Comparison of ENCODE assay signal across 16 mouse cellular contexts in genomic region chr13:37835296-37835695, GRCm38 (mm10).
"Had no signal": no experiment of that assay in that cellular context is flagged by ENCODE, and none has a peak within 500 bp of the region (broad histone marks: within the 10 kb centered on the region; RNA-seq: fewer than 3 reads in every experiment).

No protein-coding gene starts in this region.

- H3K27me3 ChIP-seq: lung, embryonic 15.5 days; megakaryocyte, embryonic 14.5 days; stomach, embryonic 15.5 days had no signal

- H3K27ac ChIP-seq: lung, embryonic 15.5 days; macrophage; midbrain, embryonic 13.5 days; midbrain, embryonic 15.5 days; neural tube, embryonic 12.5 days; stomach, embryonic 15.5 days; stomach, postnatal 0 days had no signal

- DNase-seq: lung, adult 2 months; lung, postnatal 14 days; lung, postnatal 36 days; right cerebral cortex, postnatal 14 days; thymus, adult 2 months; thymus, postnatal 36 days had no signal

- H3K4me3 ChIP-seq: lung, embryonic 15.5 days; megakaryocyte, embryonic 14.5 days; midbrain, embryonic 13.5 days; midbrain, embryonic 15.5 days; neural tube, embryonic 12.5 days; stomach, embryonic 15.5 days had no signal

- H3K4me1 ChIP-seq: midbrain, embryonic 15.5 days had no signal

- H3K4me2 ChIP-seq: lung, embryonic 15.5 days; midbrain, embryonic 11.5 days; midbrain, embryonic 13.5 days; midbrain, embryonic 15.5 days; neural tube, embryonic 12.5 days; stomach, embryonic 15.5 days had no signal

- H3K36me3 ChIP-seq: lung, embryonic 15.5 days; midbrain, embryonic 13.5 days; midbrain, embryonic 15.5 days; neural tube, embryonic 12.5 days; stomach, embryonic 15.5 days had no signal

- H3K9ac ChIP-seq: lung, embryonic 15.5 days; midbrain, embryonic 13.5 days; midbrain, embryonic 15.5 days; neural tube, embryonic 12.5 days; stomach, embryonic 15.5 days had no signal

- ATAC-seq: lung, postnatal 0 days; midbrain, embryonic 13.5 days; midbrain, embryonic 15.5 days had no signal

- H3K9me3 ChIP-seq: lung, embryonic 15.5 days; megakaryocyte, embryonic 14.5 days; midbrain, embryonic 13.5 days; midbrain, embryonic 15.5 days; neural tube, embryonic 12.5 days; stomach, embryonic 15.5 days had no signal
